Mouse (Mus musculus): ENCODE measurements around the gene Ncstn.

Gene Ncstn

GRCm38 (mm10) chr1:172072604-172073003 lies 10.0 kb downstream of the Ncstn start:
- no peak for DNase-seq (ENCODE audit: low spot score in 2 of 2)

- DNase-seq (ENCODE audit: low spot score in 2 of 2) = no peak
Measured at GRCm38 (mm10) chr1:172071556-172071955, 11.0 kb downstream of the Ncstn start.

- no peak for DNase-seq (ENCODE audit: low spot score in 2 of 2)
Measured at GRCm38 (mm10) chr1:172070227-172070626, 12.4 kb downstream of the Ncstn start.

- no peak for DNase-seq (ENCODE audit: low spot score in 2 of 2)
Measured at GRCm38 (mm10) chr1:172064613-172065141, 17.9 kb downstream of the Ncstn start.

GRCm38 (mm10) chr1:172063291-172064023 lies 19.1 kb downstream of the Ncstn start:
- no peak for DNase-seq (ENCODE audit: low spot score in 2 of 2)

GRCm38 (mm10) chr1:172062101-172062500 lies 20.5 kb downstream of the Ncstn start:
- no peak for DNase-seq (ENCODE audit: low spot score in 2 of 2)

GRCm38 (mm10) chr1:172061217-172061616 lies 21.4 kb downstream of the Ncstn start:
- DNase-seq (ENCODE audit: low spot score in 2 of 2) = no peak

- DNase-seq (ENCODE audit: low spot score in 2 of 2) = no peak
Measured at GRCm38 (mm10) chr1:172060659-172061058, 21.9 kb downstream of the Ncstn start.

GRCm38 (mm10) chr1:172058874-172059273 lies 23.7 kb downstream of the Ncstn start:
- DNase-seq (ENCODE audit: low spot score in 2 of 2) = no peak

- no peak for DNase-seq (ENCODE audit: low spot score in 2 of 2)
Measured at GRCm38 (mm10) chr1:172058321-172058720, 24.3 kb downstream of the Ncstn start.

- no peak for DNase-seq (ENCODE audit: low spot score in 2 of 2)
Measured at GRCm38 (mm10) chr1:172057491-172057921, 25.1 kb downstream of the Ncstn start, which contains the start of gene Nhlh1. Nhlh1 (minus strand) TSS chr1:172057573.

GRCm38 (mm10) chr1:172056251-172056650 lies 26.3 kb downstream of the Ncstn start:
- no peak for DNase-seq (ENCODE audit: low spot score in 2 of 2)

GRCm38 (mm10) chr1:172053541-172054440 lies 28.8 kb downstream of the Ncstn start:
- no peak for DNase-seq (ENCODE audit: low spot score in 2 of 2)

- DNase-seq (ENCODE audit: low spot score in 2 of 2) = no peak
Measured at GRCm38 (mm10) chr1:172052766-172053279, 29.8 kb downstream of the Ncstn start.

GRCm38 (mm10) chr1:172049131-172049782 lies 33.3 kb downstream of the Ncstn start:
- DNase-seq (ENCODE audit: low spot score in 2 of 2) = no peak

GRCm38 (mm10) chr1:172048241-172048734 lies 34.3 kb downstream of the Ncstn start:
- no peak for DNase-seq (ENCODE audit: low spot score in 2 of 2)

- peak; percentile 24 to 30 for DNase-seq (ENCODE audit: low spot score in 2 of 2)
Measured at GRCm38 (mm10) chr1:172046938-172047337, 35.7 kb downstream of the Ncstn start.

- no peak for DNase-seq (ENCODE audit: low spot score in 2 of 2)
Measured at GRCm38 (mm10) chr1:172046410-172046809, 36.2 kb downstream of the Ncstn start.

- no peak for DNase-seq (ENCODE audit: low spot score in 2 of 2)
Measured at GRCm38 (mm10) chr1:172029914-172030313, 52.7 kb downstream of the Ncstn start.

- DNase-seq (ENCODE audit: low spot score in 2 of 2) = no peak
Measured at GRCm38 (mm10) chr1:172028394-172029275, 54.0 kb downstream of the Ncstn start, which contains the start of gene Vangl2. Vangl2 (minus strand) TSS chr1:172028444.

- no peak for DNase-seq (ENCODE audit: low spot score in 2 of 2)
Measured at GRCm38 (mm10) chr1:172027809-172028102, 54.8 kb downstream of the Ncstn start.
